Mouse (Mus musculus) thymus, adult 2 months (tissue): ENCODE data around the gene Triobp.

Experiments used
- CTCF ChIP-seq: fragments of 200-500 bp; IDR thresholded peaks from 2 replicates; pipeline ENCODE4 v1.5.1; 2012; ENCODE audit warnings: mild to moderate bottlenecking, control low read depth, low read length, moderate library complexity, borderline replicate concordance; ENCODE audit not compliant: control insufficient read depth, poor library complexity, insufficient read depth; ENCODE audit errors: extremely low read depth
- POLR2A ChIP-seq: fragments of 200-500 bp; IDR thresholded peaks from 2 replicates; pipeline ENCODE4 v1.6.1; 2012; ENCODE audit warnings: mild to moderate bottlenecking, low read length, control low read depth, moderate library complexity; ENCODE audit not compliant: control insufficient read depth, poor library complexity, insufficient read depth; ENCODE audit errors: extremely low read depth

DNA sequence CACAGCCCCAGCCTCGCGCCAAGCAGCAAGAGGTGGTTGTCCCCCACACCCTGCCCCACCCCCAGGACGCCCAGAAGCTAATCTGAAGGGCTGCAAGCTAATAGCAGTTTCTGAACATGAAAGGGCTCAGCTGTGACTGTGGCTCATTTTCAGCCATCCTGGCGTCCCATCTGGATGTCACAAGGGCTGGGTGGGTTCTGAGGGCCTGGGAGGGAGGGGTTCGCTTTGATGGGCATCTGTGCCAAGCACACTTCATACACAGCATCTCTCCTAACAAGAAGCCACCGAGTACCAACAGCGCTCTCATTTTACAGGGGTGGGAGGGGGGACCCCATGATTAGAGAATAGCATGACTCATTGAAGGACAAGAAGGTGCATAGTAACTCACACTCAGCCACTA is 65.9 kb downstream of the Triobp start:
- TF ChIP-seq CTCF (no peak), POLR2A (no peak)
